Mouse (Mus musculus) stomach, postnatal 0 days (tissue): ENCODE data around the gene Ttc26. TPM values are rescaled to one million over a fixed set of nuclear protein-coding genes. Genes with fewer than 3 reads are reported as not detected.
"Not testable (repeated sequence)": the region's sequence is repeated elsewhere in the genome, so short reads cannot be mapped to it uniquely, and the experiment has no call there.

Source experiments
- ATAC-seq: fragments of 200-750 bp; cut with Nextera tagmentation; 2 replicates; pipeline ENCODE4 v1.8.0; 2017; ENCODE audit not compliant: low FRiP score, low TSS enrichment
- DNase-seq: peaks from one replicate; pipeline ENCODE4 v3.0.0-alpha.2; 2016; ENCODE audit warnings: low spot score
- H3K27ac ChIP-seq: fragments of 300-500 bp; sonication (generic); replicated peaks from 2 replicates; pipeline ENCODE4 v1.5.1; 2014; ENCODE audit warnings: mild to moderate bottlenecking, control low read depth
- H3K27me3 ChIP-seq: fragments of 300-500 bp; sonication (generic); 2 replicates; pipeline ENCODE4 v1.6.1; 2014; ENCODE audit warnings: low read length; ENCODE audit not compliant: control insufficient read depth, insufficient read depth
- H3K36me3 ChIP-seq: fragments of 300-500 bp; sonication (generic); 2 replicates; pipeline ENCODE4 v1.6.1; 2014; ENCODE audit warnings: low read length, mixed read lengths; ENCODE audit not compliant: control insufficient read depth, insufficient read depth
- H3K4me1 ChIP-seq: fragments of 300-500 bp; sonication (generic); replicated peaks from 2 replicates; pipeline ENCODE4 v1.6.1; 2014; ENCODE audit warnings: antibody characterized with exemption; ENCODE audit not compliant: control insufficient read depth, insufficient read depth
- H3K4me2 ChIP-seq: fragments of 300-500 bp; sonication (generic); replicated peaks from 2 replicates; pipeline ENCODE4 v1.6.1; 2014; ENCODE audit warnings: low read depth, mild to moderate bottlenecking, control low read depth, moderate library complexity
- H3K4me3 ChIP-seq: fragments of 300-500 bp; sonication (generic); 2 replicates; pipeline ENCODE4 v1.5.1; 2014; ENCODE audit warnings: low read depth, low read length, control low read depth
- H3K9ac ChIP-seq: fragments of 300-500 bp; sonication (generic); 2 replicates; pipeline ENCODE4 v1.6.1; 2014; ENCODE audit warnings: mild to moderate bottlenecking, low read length, control low read depth, mixed read lengths
- H3K9me3 ChIP-seq: fragments of 300-500 bp; sonication (generic); 2 replicates; pipeline ENCODE4 v1.6.1; 2016; ENCODE audit warnings: low read length; ENCODE audit not compliant: control insufficient read depth
- CTCF ChIP-seq: IDR thresholded peaks from 2 replicates; pipeline ENCODE4 v1.5.1; 2016; ENCODE audit warnings: antibody characterized with exemption, low read depth, mild to moderate bottlenecking, moderate library complexity
- EP300 ChIP-seq: optimal IDR thresholded peaks from 2 replicates; pipeline ENCODE3; 2016; ENCODE audit warnings: antibody characterized with exemption
- WGBS: fragments of 180-500 bp; shearing (Covaris S2); extraction: QIAGEN DNeasy Blood & Tissue Kit; methylation state at CpG from one replicate; pipeline ENCODE4 v1.1.7; 2014; 5-methylcytosine and 5-hydroxymethylcytosine counted together
- polyA plus RNA-seq: library from polyadenylated mRNA; unstranded; fragments of >200 nt; fragmentation: Nextera tagmentation; extraction: Ambion mirVana; gene quantifications from 2 replicates; pipeline ENCODE4 v1.2.1, GENCODE M21; 2015

Ttc26 gene
- polyA plus RNA-seq, 1 experiment from 2014 or later = 1.5 TPM

DNA sequence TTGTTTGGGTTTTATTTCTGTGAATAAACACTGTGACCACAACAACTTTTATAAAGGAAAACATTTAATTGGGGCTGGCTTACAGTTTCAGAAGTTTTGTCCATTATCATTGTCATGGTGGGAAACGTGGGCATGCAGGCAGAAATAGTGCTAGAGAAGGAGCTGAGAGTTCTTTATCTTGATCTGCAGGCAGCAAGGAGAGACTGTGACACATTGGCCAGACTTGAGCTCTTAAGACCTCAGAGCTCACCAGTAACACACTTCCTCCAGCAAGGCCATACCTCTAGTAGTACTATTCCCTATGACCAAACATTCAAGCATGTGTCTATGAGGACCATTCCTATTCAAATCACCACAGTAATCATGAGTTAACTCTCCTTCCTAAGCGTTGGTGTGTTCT lies 67.0 kb downstream of the Ttc26 start:
- H3K4me2 ChIP-seq = no peak overlapping the region
- no peaks in the 10 kb centered on the region for H3K4me1 ChIP-seq
- no peak for DNase-seq
- peaks cover 8% of the 10 kb centered on the region; the same call in 1 of the 2 replicates for H3K36me3 ChIP-seq
- 81% methylated on average over 2 of the region's 2 CpGs for WGBS
- no peak for ATAC-seq
- no peaks in the 10 kb centered on the region for H3K9me3 ChIP-seq
- TF ChIP-seq CTCF = no peak
- no peak for TF ChIP-seq EP300
- H3K9ac ChIP-seq = no peak overlapping the region
- H3K27ac ChIP-seq = no peak overlapping the region
- no peak overlapping the region for H3K4me3 ChIP-seq
- no peaks in the 10 kb centered on the region for H3K27me3 ChIP-seq

DNA sequence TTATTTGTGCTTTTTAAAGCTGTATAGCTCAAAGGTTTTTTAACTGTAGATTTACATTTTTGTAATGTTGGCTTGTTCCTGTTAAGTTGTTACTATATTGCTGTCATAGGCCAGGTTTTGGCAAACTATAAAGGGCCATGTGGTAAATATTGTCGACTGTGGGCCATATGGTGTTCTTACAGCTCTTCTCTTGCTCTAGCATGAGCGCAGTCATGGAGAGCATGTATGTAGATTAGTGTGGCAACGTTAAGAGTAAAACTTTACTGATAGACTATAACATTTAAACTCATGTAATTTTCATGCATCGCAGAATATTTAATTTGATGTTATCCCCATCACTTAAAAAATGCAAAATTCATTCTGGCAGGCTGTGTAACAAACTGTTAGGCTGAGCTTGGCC lies 71.8 kb downstream of the Ttc26 start:
- no peak overlapping the region for H3K9ac ChIP-seq
- no peak overlapping the region for H3K27ac ChIP-seq
- 91% methylated on average over 4 of the region's 4 CpGs for WGBS
- no peak overlapping the region for H3K4me3 ChIP-seq
- DNase-seq (no peak), ATAC-seq (no peak)
- H3K36me3 ChIP-seq = peaks cover 9% of the 10 kb centered on the region; the same call in 1 of the 2 replicates
- H3K4me1 ChIP-seq = no peaks in the 10 kb centered on the region
- TF ChIP-seq EP300 (no peak), CTCF (no peak)
- no peaks in the 10 kb centered on the region for H3K27me3 ChIP-seq
- no peak overlapping the region for H3K4me2 ChIP-seq
- H3K9me3 ChIP-seq = no peaks in the 10 kb centered on the region

DNA sequence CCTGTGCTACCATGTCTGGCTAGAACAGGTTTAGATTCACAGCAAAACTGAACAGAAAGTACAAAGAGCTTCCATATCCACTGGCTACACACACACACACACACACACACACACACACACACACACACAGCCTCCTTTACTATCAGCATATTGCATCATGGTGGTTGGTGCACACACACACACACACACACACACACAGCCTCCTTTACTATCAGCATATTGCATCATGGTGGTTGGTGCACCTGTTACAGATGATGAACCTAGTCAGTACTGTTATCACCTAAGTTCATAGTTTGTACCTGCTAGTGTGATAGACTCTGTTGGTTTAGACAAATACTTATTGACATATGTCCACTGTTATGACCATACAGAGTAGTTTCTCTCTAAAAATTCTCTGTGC lies 75.2 kb downstream of the Ttc26 start:
- H3K4me2 ChIP-seq, H3K27me3 ChIP-seq, ATAC-seq, H3K27ac ChIP-seq, H3K36me3 ChIP-seq, H3K4me3 ChIP-seq, H3K4me1 ChIP-seq, DNase-seq, H3K9ac ChIP-seq, H3K9me3 ChIP-seq: not testable (repeated sequence)

DNA sequence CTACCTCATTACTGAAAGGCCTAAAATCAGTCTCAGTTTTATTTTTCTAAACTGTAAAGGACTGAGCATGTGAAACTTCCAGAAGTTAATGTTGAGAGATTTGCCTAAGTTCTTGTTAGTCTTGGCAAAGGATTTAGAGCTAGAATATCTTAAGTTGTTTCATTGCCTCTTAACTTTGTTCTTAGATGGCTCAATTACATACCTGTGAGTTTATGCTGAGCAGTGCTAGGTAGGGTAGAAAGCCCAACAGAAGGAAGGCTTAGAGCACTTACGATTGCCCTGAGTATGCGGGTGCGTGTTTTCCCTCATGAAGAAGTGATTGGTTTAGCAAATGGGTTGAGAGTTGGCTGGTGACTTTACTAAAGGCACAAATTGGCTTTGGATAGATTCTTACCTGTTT lies 76.8 kb downstream of the Ttc26 start:
- H3K36me3 ChIP-seq = peaks cover 5% of the 10 kb centered on the region; the same call in 1 of the 2 replicates
- H3K9me3 ChIP-seq = no peaks in the 10 kb centered on the region
- no peak for ATAC-seq
- WGBS = over 99% methylated on average over 3 of the region's 3 CpGs
- TF ChIP-seq CTCF = no peak
- TF ChIP-seq EP300 = no peak
- no peak overlapping the region for H3K4me3 ChIP-seq
- H3K27ac ChIP-seq = no peak overlapping the region
- no peaks in the 10 kb centered on the region for H3K4me1 ChIP-seq
- H3K27me3 ChIP-seq = no peaks in the 10 kb centered on the region
- DNase-seq = no peak
- no peak overlapping the region for H3K4me2 ChIP-seq
- no peak overlapping the region for H3K9ac ChIP-seq

DNA sequence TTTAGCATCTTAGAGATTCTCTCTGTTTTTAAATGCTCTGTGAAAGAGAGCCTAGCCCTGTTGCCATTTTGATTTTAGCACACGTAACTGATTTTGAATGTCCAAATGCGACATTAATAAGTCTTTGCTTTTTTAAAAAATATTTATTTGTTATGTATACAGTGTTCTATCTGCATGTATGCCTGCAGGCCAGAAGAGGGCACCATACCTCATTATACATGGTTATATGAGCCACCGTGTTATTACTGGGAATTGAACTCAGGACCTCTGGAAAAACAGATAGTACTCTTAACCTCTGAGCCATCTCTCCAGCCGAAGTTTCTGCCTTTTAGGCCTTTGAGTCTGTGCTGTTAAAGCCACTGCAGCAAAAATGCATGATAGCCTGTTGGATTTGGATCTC lies 88.3 kb downstream of the Ttc26 start:
- Histone ChIP-seq H3K4me2 (no peak overlapping the region), H3K27ac (no peak overlapping the region), H3K36me3 (0 out of 2 replicates have a peak, but pooled peaks cover 2% of the 10 kb centered on the region), H3K27me3 (no peaks in the 10 kb centered on the region), H3K9ac (no peak overlapping the region), H3K9me3 (no peaks in the 10 kb centered on the region), H3K4me1 (no peaks in the 10 kb centered on the region), H3K4me3 (no peak overlapping the region)
- TF ChIP-seq EP300 (no peak), CTCF (peak; percentile 59)
- ATAC-seq (no peak), DNase-seq (no peak)
- WGBS = 87% methylated on average over 4 of the region's 4 CpGs

Other genes with a start within 250 kb of the Ttc26 start
- 0.70 and 1.1 TPM in 2 replicates for gene D630045J12Rik, start 127.5 kb upstream of the Ttc26 start, polyA plus RNA-seq
- 2.1 and 2.3 TPM in 2 replicates for gene Zc3hav1l, start 82.2 kb upstream of the Ttc26 start, polyA plus RNA-seq
- gene Zc3hav1, start 26.9 kb upstream of the Ttc26 start, polyA plus RNA-seq = 12.7 and 12.9 TPM in 2 replicates
- gene Ubn2, start 52.5 kb downstream of the Ttc26 start, polyA plus RNA-seq = 5.3 and 6.7 TPM in 2 replicates
- 157 and 166 TPM in 2 replicates for gene Fmc1, start 152.0 kb downstream of the Ttc26 start, polyA plus RNA-seq
- 19.2 and 24.2 TPM in 2 replicates for gene Luc7l2, start 169.9 kb downstream of the Ttc26 start, polyA plus RNA-seq